Mouse (Mus musculus) lung, embryonic 15.5 days (tissue): ENCODE results near the gene H3f3a. TPM values are rescaled to one million over a fixed set of nuclear protein-coding genes. Genes with fewer than 3 reads are reported as not detected.

Source experiments
- ATAC-seq: fragments of 200-750 bp; cut with Nextera tagmentation; 2 replicates; pipeline ENCODE4 v1.8.0; 2017; ENCODE audit warnings: moderate number of reproducible peaks, borderline replicate concordance; ENCODE audit not compliant: low FRiP score, low TSS enrichment; ENCODE audit errors: extremely low read depth
- H3K27ac ChIP-seq: fragments of 300-500 bp; sonication (generic); 2 replicates; pipeline ENCODE4 v1.5.1; 2015; ENCODE audit warnings: moderate library complexity, mild to moderate bottlenecking, inconsistent platforms
- H3K27me3 ChIP-seq: fragments of 300-500 bp; sonication (generic); 2 replicates; pipeline ENCODE4 v1.6.1; 2015; ENCODE audit warnings: inconsistent platforms
- H3K36me3 ChIP-seq: fragments of 300-500 bp; sonication (generic); 2 replicates; pipeline ENCODE4 v1.6.1; 2015; ENCODE audit warnings: inconsistent platforms
- H3K4me1 ChIP-seq: fragments of 300-500 bp; sonication (generic); 2 replicates; pipeline ENCODE4 v1.6.1; 2015; ENCODE audit warnings: inconsistent platforms
- H3K4me2 ChIP-seq: fragments of 300-500 bp; sonication (generic); 2 replicates; pipeline ENCODE4 v1.6.1; 2015; ENCODE audit warnings: inconsistent platforms, mild to moderate bottlenecking, moderate library complexity
- H3K4me3 ChIP-seq: fragments of 300-500 bp; sonication (generic); 2 replicates; pipeline ENCODE4 v1.5.1; 2015; ENCODE audit warnings: mild to moderate bottlenecking, inconsistent platforms
- H3K9ac ChIP-seq: fragments of 300-500 bp; sonication (generic); 2 replicates; pipeline ENCODE4 v1.6.1; 2015; ENCODE audit warnings: inconsistent platforms
- H3K9me3 ChIP-seq: fragments of 300-500 bp; sonication (generic); 2 replicates; pipeline ENCODE4 v1.6.1; 2016; ENCODE audit warnings: inconsistent platforms
- WGBS: fragments of 180-500 bp; shearing (Covaris S2); methylation state at CpG from one replicate; pipeline ENCODE4 v1.1.7; 2015; 5-methylcytosine and 5-hydroxymethylcytosine counted together
- polyA plus RNA-seq: library from polyadenylated mRNA; unstranded; fragments of >200 nt; fragmentation: Nextera tagmentation; extraction: Ambion mirVana; gene quantifications from 2 replicates; pipeline ENCODE4 v1.2.1, GENCODE M21; 2015

H3f3a gene
- polyA plus RNA-seq, 1 experiment from 2014 or later: 2,584 TPM

DNA sequence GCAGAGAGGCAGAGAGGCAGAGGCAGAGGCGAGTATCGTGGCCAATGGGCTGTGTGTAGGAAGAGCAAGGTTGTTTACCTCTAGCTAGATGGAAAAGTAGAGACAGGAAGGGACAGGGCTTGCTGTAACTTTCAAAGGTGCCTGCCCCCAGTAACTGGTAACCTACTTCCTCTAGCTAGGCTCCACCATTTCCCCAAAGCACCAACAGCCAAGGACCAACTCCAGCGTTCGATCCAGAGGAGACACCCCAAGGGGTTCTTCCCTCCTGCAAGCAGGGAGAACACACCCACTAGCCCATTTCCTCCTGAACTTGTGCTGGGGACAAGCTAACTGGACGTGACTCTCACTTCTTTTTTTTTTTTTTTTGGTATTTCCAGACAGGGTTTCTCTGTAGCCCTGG is 47.2 kb downstream of the H3f3a start:
- ATAC-seq: no peak
- H3K4me1 ChIP-seq: peaks cover 26% of the 10 kb centered on the region
- no peaks in the 10 kb centered on the region for H3K9me3 ChIP-seq
- H3K27me3 ChIP-seq: no peaks in the 10 kb centered on the region; the same call in 1 of the 2 replicates
- H3K4me2 ChIP-seq: no peak overlapping the region
- H3K9ac ChIP-seq: no peak overlapping the region
- no peaks in the 10 kb centered on the region for H3K36me3 ChIP-seq
- 39% methylated on average over 5 of the region's 5 CpGs for WGBS
- no peak overlapping the region for H3K27ac ChIP-seq
- H3K4me3 ChIP-seq: no peak overlapping the region

DNA sequence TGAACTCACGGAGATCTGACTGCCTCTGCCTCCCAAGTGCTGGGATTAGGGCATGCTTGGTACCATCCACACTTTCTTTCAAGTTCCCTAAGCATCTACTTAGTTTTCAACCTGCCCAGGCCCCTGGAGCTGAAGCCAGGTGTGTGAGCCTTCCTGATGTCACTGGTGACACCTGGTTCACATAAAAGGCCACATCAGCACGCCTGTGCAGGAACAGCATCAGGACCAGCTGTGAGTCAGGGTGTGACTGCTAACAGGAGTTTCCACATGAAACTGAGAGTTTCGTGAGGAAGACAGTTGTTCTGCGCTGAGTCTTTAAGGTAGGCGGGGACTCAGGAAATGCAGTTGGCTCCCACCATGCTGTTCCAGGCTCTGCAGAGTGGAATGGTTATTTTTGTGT is 48.4 kb downstream of the H3f3a start:
- Histone ChIP-seq H3K4me2 (no peak overlapping the region), H3K9me3 (no peaks in the 10 kb centered on the region), H3K27ac (no peak overlapping the region), H3K4me1 (peaks cover 26% of the 10 kb centered on the region), H3K9ac (no peak overlapping the region), H3K27me3 (no peaks in the 10 kb centered on the region; the same call in 1 of the 2 replicates), H3K36me3 (no peaks in the 10 kb centered on the region), H3K4me3 (no peak overlapping the region)
- WGBS: 79% methylated on average over 5 of the region's 5 CpGs
- ATAC-seq: no peak

GRCm38 (mm10) chr1:180763828-180764227 is 49.9 kb downstream of the H3f3a start:
- Histone ChIP-seq H3K9me3 (no peaks in the 10 kb centered on the region), H3K27me3 (no peaks in the 10 kb centered on the region; the same call in 1 of the 2 replicates), H3K4me1 (peaks cover 23% of the 10 kb centered on the region), H3K36me3 (no peaks in the 10 kb centered on the region), H3K4me3 (peak overlapping the region; percentile 43), H3K4me2 (peak overlapping the region; percentile 89), H3K27ac (no peak overlapping the region), H3K9ac (peak overlapping the region; percentile 42)
- ATAC-seq: peak; percentile 71; the same call in 1 of the 2 replicates
- WGBS: 0% methylated on average over 11 of the region's 11 CpGs

GRCm38 (mm10) chr1:180763307-180763706 is 50.4 kb downstream of the H3f3a start:
- peak overlapping the region; percentile 42 for H3K9ac ChIP-seq
- ATAC-seq: no peak

DNA sequence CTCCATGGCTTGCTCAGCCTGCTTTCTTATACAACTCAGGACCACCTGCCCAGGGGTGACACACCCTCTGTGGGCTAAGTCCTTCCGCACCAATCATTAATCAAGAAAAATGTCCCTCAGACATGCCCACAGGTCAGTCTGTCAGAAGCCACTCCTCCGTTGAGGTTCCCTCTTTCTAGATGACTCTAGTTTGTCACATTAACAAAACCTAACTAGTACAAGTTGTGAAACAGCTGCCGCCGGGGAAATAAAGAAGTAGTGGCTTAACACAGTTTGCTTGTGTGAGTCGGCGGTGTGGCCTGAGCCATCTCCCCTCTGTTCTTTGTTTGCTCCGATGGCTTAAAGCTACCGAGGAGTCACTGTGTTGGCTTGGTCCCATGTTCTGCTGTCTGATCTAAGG is 51.1 kb downstream of the H3f3a start:
- no peak overlapping the region for H3K27ac ChIP-seq
- no peaks in the 10 kb centered on the region; the same call in 1 of the 2 replicates for H3K27me3 ChIP-seq
- 69% methylated on average over 8 of the region's 8 CpGs for WGBS
- no peaks in the 10 kb centered on the region for H3K36me3 ChIP-seq
- no peak for ATAC-seq
- H3K9me3 ChIP-seq: no peaks in the 10 kb centered on the region
- H3K4me3 ChIP-seq: no peak overlapping the region
- no peak overlapping the region for H3K4me2 ChIP-seq
- H3K9ac ChIP-seq: no peak overlapping the region
- peaks cover 13% of the 10 kb centered on the region for H3K4me1 ChIP-seq

More at GRCm38 (mm10) chr1:180763307-180763706, 50.4 kb downstream of the H3f3a start:
- H3K4me2 ChIP-seq: peak overlapping the region; percentile 89
- H3K27me3 ChIP-seq: no peaks in the 10 kb centered on the region; the same call in 1 of the 2 replicates
- peaks cover 19% of the 10 kb centered on the region for H3K4me1 ChIP-seq
- no peak overlapping the region for H3K27ac ChIP-seq
- no peaks in the 10 kb centered on the region for H3K36me3 ChIP-seq
- peak overlapping the region; percentile 43 for H3K4me3 ChIP-seq
- H3K9me3 ChIP-seq: no peaks in the 10 kb centered on the region
- WGBS: 7% methylated on average over 14 of the region's 14 CpGs

GRCm38 (mm10) chr1:180762180-180762579 is 51.6 kb downstream of the H3f3a start:
- ATAC-seq: 0 out of 2 replicates have a peak, but pooled peaks have one; percentile 43
- Histone ChIP-seq H3K27ac (no peak overlapping the region), H3K4me1 (peaks cover 8% of the 10 kb centered on the region), H3K36me3 (no peaks in the 10 kb centered on the region), H3K4me2 (no peak overlapping the region), H3K9ac (no peak overlapping the region), H3K27me3 (no peaks in the 10 kb centered on the region; the same call in 1 of the 2 replicates), H3K4me3 (no peak overlapping the region), H3K9me3 (no peaks in the 10 kb centered on the region)
- 61% methylated on average over 11 of the region's 11 CpGs for WGBS

DNA sequence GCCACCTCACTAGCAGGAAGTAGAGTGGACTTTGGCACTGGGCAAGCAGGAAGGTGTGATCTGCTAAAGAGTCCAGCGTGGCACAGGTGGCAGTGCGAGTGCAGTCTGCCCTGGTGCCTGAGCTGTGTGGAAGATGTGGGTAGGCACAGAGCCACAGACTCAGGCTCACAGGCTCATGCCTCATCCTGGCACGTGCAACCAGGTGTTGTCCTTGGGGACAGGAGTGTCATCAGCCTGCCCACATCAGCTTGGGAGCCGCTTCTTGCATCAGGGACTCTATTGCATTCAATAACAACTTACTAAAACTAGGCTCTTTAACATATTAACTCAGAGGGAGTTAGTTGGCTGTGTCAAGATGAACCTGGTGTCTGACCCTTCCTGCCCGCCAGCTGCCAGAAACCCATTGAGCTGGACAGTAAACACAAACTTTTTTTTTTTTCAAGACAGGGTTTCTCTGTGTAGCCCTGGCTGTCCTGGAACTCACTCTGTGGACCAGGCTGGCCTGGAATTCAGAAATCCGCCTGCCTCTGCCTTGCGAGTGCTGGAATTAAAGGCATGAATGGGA is 55.7 kb downstream of the H3f3a start:
- H3K9ac ChIP-seq: no peak overlapping the region
- no peaks in the 10 kb centered on the region for H3K9me3 ChIP-seq
- 83% methylated on average over 7 of the region's 7 CpGs for WGBS
- no peak overlapping the region for H3K4me2 ChIP-seq
- H3K4me1 ChIP-seq: no peaks in the 10 kb centered on the region
- no peaks in the 10 kb centered on the region; the same call in 1 of the 2 replicates for H3K27me3 ChIP-seq
- peaks cover 14% of the 10 kb centered on the region for H3K36me3 ChIP-seq
- no peak overlapping the region for H3K4me3 ChIP-seq
- H3K27ac ChIP-seq: no peak overlapping the region
- no peak for ATAC-seq

GRCm38 (mm10) chr1:180757252-180757955 is 56.3 kb downstream of the H3f3a start:
- 80% methylated on average over 3 of the region's 3 CpGs for WGBS
- Histone ChIP-seq H3K4me3 (no peak overlapping the region), H3K27me3 (no peaks in the 10 kb centered on the region), H3K4me2 (no peak overlapping the region), H3K4me1 (no peaks in the 10 kb centered on the region), H3K9ac (no peak overlapping the region), H3K9me3 (no peaks in the 10 kb centered on the region), H3K27ac (no peak overlapping the region), H3K36me3 (peaks cover 20% of the 10 kb centered on the region)
- no peak for ATAC-seq

DNA sequence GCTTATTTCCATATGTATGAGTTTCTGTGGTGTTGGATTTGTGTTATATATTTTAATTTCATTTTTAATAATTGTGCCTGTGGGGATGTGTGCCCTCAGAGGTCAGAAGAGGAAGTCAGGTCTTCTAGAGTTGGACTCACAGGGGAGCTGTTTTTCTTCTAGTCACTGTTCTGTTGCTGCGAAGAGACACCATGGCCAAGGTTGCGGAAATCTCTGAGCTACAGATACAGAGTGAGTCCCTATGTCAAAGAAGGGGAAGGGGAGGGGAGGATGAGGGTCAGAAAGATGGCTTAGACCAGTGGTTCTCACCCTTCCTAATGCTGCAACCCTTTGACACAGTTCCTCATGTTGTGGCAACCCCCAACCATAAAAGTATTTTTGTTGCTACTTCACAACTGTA is 57.0 kb downstream of the H3f3a start:
- Histone ChIP-seq H3K4me1 (no peaks in the 10 kb centered on the region), H3K4me3 (no peak overlapping the region), H3K9me3 (no peaks in the 10 kb centered on the region), H3K36me3 (peaks cover 27% of the 10 kb centered on the region), H3K27ac (no peak overlapping the region), H3K9ac (no peak overlapping the region), H3K4me2 (no peak overlapping the region), H3K27me3 (no peaks in the 10 kb centered on the region)
- WGBS: 91% methylated on average over 2 of the region's 2 CpGs
- no peak for ATAC-seq

DNA sequence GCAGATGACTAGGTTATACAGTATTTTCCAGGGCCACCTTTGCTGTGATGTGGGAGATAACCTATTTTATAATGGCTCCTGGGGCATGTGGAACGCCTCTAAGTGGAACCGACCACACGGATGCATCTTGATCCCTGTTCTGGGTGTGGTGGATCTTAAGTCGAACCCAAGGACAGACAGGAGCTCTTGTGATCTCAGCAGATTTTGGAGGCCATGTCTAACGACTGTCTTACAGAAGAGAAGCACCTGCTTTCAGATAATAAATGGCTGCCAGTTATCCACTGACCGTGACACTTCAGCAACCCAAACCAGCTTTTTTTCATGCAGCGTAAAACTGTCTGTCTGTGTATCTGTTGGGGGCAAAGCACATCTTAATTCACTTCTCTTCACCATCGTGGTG is 59.4 kb downstream of the H3f3a start:
- H3K36me3 ChIP-seq: peaks cover 30% of the 10 kb centered on the region
- H3K4me1 ChIP-seq: no peaks in the 10 kb centered on the region
- H3K9ac ChIP-seq: no peak overlapping the region
- H3K4me2 ChIP-seq: no peak overlapping the region
- H3K27me3 ChIP-seq: no peaks in the 10 kb centered on the region
- no peaks in the 10 kb centered on the region for H3K9me3 ChIP-seq
- H3K4me3 ChIP-seq: no peak overlapping the region
- no peak for ATAC-seq
- 88% methylated on average over 8 of the region's 8 CpGs for WGBS
- no peak overlapping the region for H3K27ac ChIP-seq

- H3K27ac ChIP-seq: no peak overlapping the region
- H3K4me3 ChIP-seq: no peak overlapping the region
- H3K9ac ChIP-seq: no peak overlapping the region
- no peak overlapping the region for H3K4me2 ChIP-seq
- no peak for ATAC-seq
- no peaks in the 10 kb centered on the region for H3K27me3 ChIP-seq
- H3K9me3 ChIP-seq: no peaks in the 10 kb centered on the region
- H3K4me1 ChIP-seq: no peaks in the 10 kb centered on the region
- peaks cover 49% of the 10 kb centered on the region for H3K36me3 ChIP-seq
- 91% methylated on average over 11 of the region's 11 CpGs for WGBS
Observed at GRCm38 (mm10) chr1:180752115-180752514, 61.6 kb downstream of the H3f3a start.
